Mouse (Mus musculus) heart, embryonic 16.5 days (tissue): Measurements from ENCODE around the gene Rnf126. TPM values are rescaled to one million over a fixed set of nuclear protein-coding genes. Genes with fewer than 3 reads are reported as not detected.
"Not testable (repeated sequence)": the region's sequence is repeated elsewhere in the genome, so short reads cannot be mapped to it uniquely, and the experiment has no call there.

Experiments
- ATAC-seq: fragments of 200-750 bp; cut with Nextera tagmentation; replicated peaks from 2 replicates; pipeline ENCODE4 v1.8.0; 2017; ENCODE audit warnings: moderate number of reproducible peaks; ENCODE audit not compliant: insufficient read depth, low FRiP score; ENCODE audit errors: extremely low read depth
- H3K27ac ChIP-seq: fragments of 300-500 bp; sonication (generic); 2 replicates; pipeline ENCODE4 v1.5.1; 2014; ENCODE audit warnings: mild to moderate bottlenecking, low read length, control low read depth, moderate library complexity
- H3K27me3 ChIP-seq: fragments of 300-500 bp; sonication (generic); 2 replicates; pipeline ENCODE4 v1.6.1; 2014; ENCODE audit warnings: low read length, mixed read lengths; ENCODE audit not compliant: control insufficient read depth, insufficient read depth
- H3K36me3 ChIP-seq: fragments of 300-500 bp; sonication (generic); 2 replicates; pipeline ENCODE4 v1.6.1; 2014; ENCODE audit not compliant: control insufficient read depth, insufficient read depth
- H3K4me1 ChIP-seq: fragments of 300-500 bp; sonication (generic); 2 replicates; pipeline ENCODE4 v1.6.1; 2014; ENCODE audit warnings: low read length, mixed read lengths; ENCODE audit not compliant: control insufficient read depth, insufficient read depth
- H3K4me2 ChIP-seq: fragments of 300-500 bp; sonication (generic); 2 replicates; pipeline ENCODE4 v1.6.1; 2014; ENCODE audit warnings: low read depth, mild to moderate bottlenecking, control low read depth, low read length
- H3K4me3 ChIP-seq: fragments of 300-500 bp; sonication (generic); 2 replicates; pipeline ENCODE4 v1.5.1; 2014; ENCODE audit warnings: mild to moderate bottlenecking, control low read depth, low read length
- H3K9ac ChIP-seq: fragments of 300-500 bp; sonication (generic); 2 replicates; pipeline ENCODE4 v1.6.1; 2014; ENCODE audit warnings: low read length, control low read depth
- H3K9me3 ChIP-seq: fragments of 300-500 bp; sonication (generic); replicated peaks from 2 replicates; pipeline ENCODE4 v1.6.1; 2016; ENCODE audit warnings: low read length; ENCODE audit not compliant: control insufficient read depth
- WGBS: fragments of 180-500 bp; shearing (Covaris S2); extraction: QIAGEN DNeasy Blood & Tissue Kit; methylation state at CpG from one replicate; pipeline ENCODE4 v1.1.7; 2014; 5-methylcytosine and 5-hydroxymethylcytosine counted together
- polyA plus RNA-seq: library from polyadenylated mRNA; unstranded; fragments of >200 nt; fragmentation: Nextera tagmentation; extraction: Ambion mirVana; gene quantifications from 2 replicates; pipeline ENCODE4 v1.2.1, GENCODE M21; 2015

The Rnf126 gene
- polyA plus RNA-seq, 1 experiment from 2014 or later, result 56.0 TPM

DNA sequence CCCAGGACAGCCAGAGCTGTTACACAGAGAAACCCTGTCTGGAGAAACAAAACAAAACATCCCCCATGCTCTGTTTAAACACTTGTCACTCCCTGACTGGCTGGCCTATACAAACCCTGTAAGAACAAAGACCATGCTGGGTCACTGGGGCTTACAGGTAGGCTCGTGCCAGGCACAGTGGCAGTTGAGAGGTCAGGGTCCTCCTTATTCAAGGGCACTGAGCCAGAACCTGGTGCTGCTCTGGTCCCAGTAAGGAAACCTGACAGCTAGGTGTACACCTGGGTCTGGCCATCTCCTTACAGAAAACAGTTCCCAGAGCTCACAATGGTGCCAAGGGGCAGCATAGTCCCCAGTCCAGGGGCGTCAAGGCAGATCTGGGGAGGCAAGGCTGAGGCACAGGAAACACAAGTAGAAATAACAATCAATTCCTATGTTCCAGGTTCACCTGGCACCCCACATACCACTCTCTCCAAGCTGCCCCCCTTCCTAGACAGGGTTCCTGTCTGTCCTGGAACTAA is 1.5 kb downstream of the Rnf126 start:
- Histone ChIP-seq H3K36me3 (peaks cover 17% of the 10 kb centered on the region), H3K27me3 (no peaks in the 10 kb centered on the region), H3K9ac (peak overlapping the region; percentile 99), H3K27ac (no peak overlapping the region), H3K4me1 (peaks cover 44% of the 10 kb centered on the region), H3K4me3 (peak overlapping the region; percentile 93), H3K4me2 (peak overlapping the region; percentile 97), H3K9me3 (no peaks in the 10 kb centered on the region)
- ATAC-seq, result no peak
- 67% methylated on average over 2 of the region's 2 CpGs for WGBS

DNA sequence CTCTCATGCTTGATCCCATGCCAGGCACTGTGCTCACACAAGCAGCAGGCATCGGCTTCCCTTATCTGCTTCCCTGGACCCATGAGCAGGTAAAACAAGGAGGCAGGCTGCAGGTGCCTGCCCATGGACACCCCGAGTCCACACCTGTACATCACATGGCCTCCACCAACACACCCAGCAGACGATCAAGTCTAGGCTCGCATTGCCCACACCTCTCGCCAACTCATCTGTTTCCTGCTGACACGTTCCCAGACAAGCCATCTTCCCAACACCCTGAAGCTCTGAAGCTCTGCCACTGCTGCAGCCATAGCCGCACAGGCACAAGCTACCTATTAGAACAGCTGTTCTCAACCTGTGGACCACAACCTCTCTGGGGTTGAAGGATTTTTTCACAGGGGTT is 2.5 kb downstream of the Rnf126 start:
- peak overlapping the region; percentile 10 for H3K9ac ChIP-seq
- H3K4me2 ChIP-seq, result no peak overlapping the region
- H3K36me3 ChIP-seq, result peaks cover 19% of the 10 kb centered on the region
- no peaks in the 10 kb centered on the region for H3K9me3 ChIP-seq
- no peak overlapping the region for H3K4me3 ChIP-seq
- peaks cover 44% of the 10 kb centered on the region for H3K4me1 ChIP-seq
- WGBS, result 49% methylated on average over 7 of the region's 7 CpGs
- ATAC-seq, result no peak
- H3K27ac ChIP-seq, result no peak overlapping the region
- H3K27me3 ChIP-seq, result no peaks in the 10 kb centered on the region

- WGBS, result 78% methylated on average over 3 of the region's 3 CpGs
- H3K27ac ChIP-seq, result no peak overlapping the region
- H3K4me3 ChIP-seq, result no peak overlapping the region
- no peak overlapping the region; the same call in 1 of the 2 replicates for H3K9ac ChIP-seq
- H3K27me3 ChIP-seq, result no peaks in the 10 kb centered on the region
- H3K4me1 ChIP-seq, result peaks cover 37% of the 10 kb centered on the region
- H3K4me2 ChIP-seq, result no peak overlapping the region
- no peaks in the 10 kb centered on the region for H3K9me3 ChIP-seq
- peaks cover 32% of the 10 kb centered on the region for H3K36me3 ChIP-seq
- ATAC-seq, result no peak
Observed at GRCm38 (mm10) chr10:79762875-79763274, 3.9 kb downstream of the Rnf126 start.

- no peak overlapping the region for H3K27ac ChIP-seq
- H3K9me3 ChIP-seq, result no peaks in the 10 kb centered on the region
- H3K4me1 ChIP-seq, result peaks cover 28% of the 10 kb centered on the region
- peaks cover 32% of the 10 kb centered on the region for H3K36me3 ChIP-seq
- H3K4me2 ChIP-seq, result no peak overlapping the region
- 87% methylated on average over 11 of the region's 11 CpGs for WGBS
- no peaks in the 10 kb centered on the region for H3K27me3 ChIP-seq
- H3K4me3 ChIP-seq, result no peak overlapping the region
- ATAC-seq, result no peak
- H3K9ac ChIP-seq, result no peak overlapping the region
Observed at GRCm38 (mm10) chr10:79760603-79761143, 6.1 kb downstream of the Rnf126 start.

DNA sequence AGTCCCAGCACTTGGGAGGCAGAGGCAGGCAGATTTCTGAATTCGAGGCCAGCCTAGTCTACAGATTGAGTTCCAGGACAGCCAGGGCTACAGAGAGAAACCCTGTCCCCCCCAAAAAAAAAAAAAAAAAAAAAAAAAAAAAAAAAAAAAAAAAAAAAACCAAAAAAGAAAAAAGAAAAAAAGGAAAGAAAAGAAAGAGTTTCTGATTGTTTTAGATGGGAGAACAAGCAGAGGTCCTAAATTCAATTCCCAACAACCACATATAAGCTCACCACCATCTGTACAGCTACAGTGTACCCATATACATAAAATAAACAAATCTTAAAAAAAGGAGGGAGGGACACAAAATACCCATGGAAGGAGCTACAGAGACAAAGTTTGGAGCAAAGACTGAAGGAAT is 7.1 kb downstream of the Rnf126 start:
- not testable (repeated sequence) for H3K4me2 ChIP-seq, H3K9ac ChIP-seq, H3K4me3 ChIP-seq, H3K9me3 ChIP-seq, H3K27ac ChIP-seq, H3K27me3 ChIP-seq, ATAC-seq
- WGBS, result 89% methylated on average over 1 of the region's 1 CpGs
- Histone ChIP-seq H3K36me3 (peaks cover 32% of the 10 kb centered on the region), H3K4me1 (peaks cover 21% of the 10 kb centered on the region)

- H3K4me2 ChIP-seq, result no peak overlapping the region
- H3K27ac ChIP-seq, result no peak overlapping the region
- no peaks in the 10 kb centered on the region for H3K27me3 ChIP-seq
- H3K9me3 ChIP-seq, result no peaks in the 10 kb centered on the region
- no peak overlapping the region for H3K4me3 ChIP-seq
- H3K36me3 ChIP-seq, result peaks cover 25% of the 10 kb centered on the region
- no peak overlapping the region for H3K9ac ChIP-seq
- WGBS, result 89% methylated on average over 24 of the region's 24 CpGs
- no peak for ATAC-seq
- H3K4me1 ChIP-seq, result 0 out of 2 replicates have a peak, but pooled peaks cover 3% of the 10 kb centered on the region
Observed at GRCm38 (mm10) chr10:79756660-79757059, 10.1 kb downstream of the Rnf126 start.

DNA sequence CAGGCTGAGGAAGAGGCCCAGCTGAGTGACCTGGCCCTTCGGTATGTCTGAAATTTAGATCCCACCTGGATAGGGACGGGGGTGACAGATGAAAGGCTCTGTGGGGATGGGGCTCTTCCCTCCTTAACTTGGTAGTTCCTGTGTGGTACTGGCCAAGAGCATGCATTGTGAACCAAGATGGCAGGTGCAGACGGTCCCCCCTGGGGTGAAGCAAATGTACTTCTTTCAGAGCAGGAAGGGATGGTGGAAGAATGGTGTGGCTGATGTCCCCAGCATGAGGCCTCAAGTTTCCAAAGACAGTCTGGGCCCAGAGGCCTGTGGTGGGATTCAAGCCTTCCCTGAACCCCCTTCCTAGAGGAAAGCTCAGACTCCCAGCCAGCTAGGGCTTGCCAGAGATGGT is 10.9 kb downstream of the Rnf126 start:
- Histone ChIP-seq H3K36me3 (peaks cover 17% of the 10 kb centered on the region), H3K4me2 (no peak overlapping the region)

DNA sequence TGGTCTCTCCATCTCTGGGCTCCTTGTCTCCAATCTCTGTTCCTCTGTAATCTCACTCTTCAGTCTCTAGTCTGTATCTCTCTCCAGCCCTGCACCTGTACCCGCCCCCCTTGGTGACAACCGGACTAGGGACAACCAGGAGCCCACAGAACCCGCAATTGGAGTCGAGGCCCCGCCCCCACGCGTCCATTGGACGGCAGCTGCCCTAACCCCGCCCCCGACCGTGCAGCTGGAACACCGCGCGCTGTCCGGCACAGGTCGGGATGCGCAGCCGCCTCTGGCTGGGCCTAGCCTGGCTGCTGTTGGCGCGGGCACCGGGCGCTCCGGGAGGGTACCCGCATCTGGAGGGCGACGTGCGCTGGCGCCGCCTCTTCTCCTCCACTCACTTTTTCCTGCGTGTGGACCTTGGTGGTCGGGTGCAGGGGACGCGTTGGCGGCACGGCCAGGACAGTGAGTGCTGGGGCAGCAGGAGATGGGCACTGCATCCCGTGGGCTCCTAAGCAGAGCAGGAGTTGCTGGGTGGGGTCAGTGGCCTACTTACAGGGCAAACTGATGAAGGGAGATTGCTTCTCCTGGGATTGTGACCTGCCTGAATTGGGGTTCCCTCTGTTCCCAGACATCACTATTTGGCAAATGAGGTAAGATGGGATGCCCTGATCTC is 11.8 kb downstream of the Rnf126 start, which contains the start of gene Fgf22:
Fgf22 (plus strand) TSS at position 221 of the 661 bp plus-strand sequence.
- no peaks in the 10 kb centered on the region for H3K27me3 ChIP-seq
- peak within 1 kb of the TSS; percentile 62 for H3K4me2 ChIP-seq
- 0 out of 2 replicates have a peak, but pooled peaks cover 3% of the 10 kb centered on the region for H3K4me1 ChIP-seq
- peaks cover 15% of the 10 kb centered on the region for H3K36me3 ChIP-seq
- no peak within 1 kb of the TSS for H3K27ac ChIP-seq
- peak; percentile 54 for ATAC-seq
- H3K4me3 ChIP-seq, result peak within 1 kb of the TSS; percentile 31
- no peak within 1 kb of the TSS for H3K9ac ChIP-seq
- 2% methylated on average over 36 of the region's 36 CpGs for WGBS
- H3K9me3 ChIP-seq, result no peaks in the 10 kb centered on the region

More for the DNA sequence above, 10.9 kb downstream of the Rnf126 start:
- H3K27ac ChIP-seq, result no peak overlapping the region
- no peaks in the 10 kb centered on the region for H3K9me3 ChIP-seq
- H3K27me3 ChIP-seq, result no peaks in the 10 kb centered on the region
- 86% methylated on average over 3 of the region's 3 CpGs for WGBS
- 0 out of 2 replicates have a peak, but pooled peaks cover 3% of the 10 kb centered on the region for H3K4me1 ChIP-seq
- no peak overlapping the region for H3K9ac ChIP-seq
- ATAC-seq, result no peak
- no peak overlapping the region for H3K4me3 ChIP-seq

DNA sequence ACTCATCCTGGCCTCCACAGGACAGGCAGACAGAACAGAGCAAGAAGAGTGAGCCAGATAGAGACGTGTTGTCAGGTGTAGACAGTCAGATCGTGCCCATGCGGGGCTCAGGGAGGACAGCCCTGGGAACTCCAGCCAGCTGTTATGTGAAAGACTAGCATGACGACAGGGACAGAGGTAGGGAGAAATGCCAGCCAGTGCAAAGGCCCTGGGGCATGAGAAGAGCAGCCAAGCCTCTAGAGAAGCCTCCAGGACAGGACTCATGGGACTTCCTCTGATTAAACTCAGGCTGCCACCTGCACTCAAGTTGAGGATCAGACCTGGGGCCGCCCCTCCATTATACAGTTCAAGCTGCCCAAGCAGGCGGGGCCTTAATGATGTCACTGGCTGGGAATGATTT is 18.3 kb downstream of the Rnf126 start:
- Histone ChIP-seq H3K4me1 (peaks cover 10% of the 10 kb centered on the region), H3K4me3 (no peak overlapping the region), H3K9ac (no peak overlapping the region), H3K27ac (no peak overlapping the region), H3K4me2 (no peak overlapping the region), H3K9me3 (no peaks in the 10 kb centered on the region), H3K27me3 (no peaks in the 10 kb centered on the region), H3K36me3 (peaks cover 6% of the 10 kb centered on the region)
- WGBS, result 72% methylated on average over 6 of the region's 6 CpGs
- no peak for ATAC-seq
